Mouse (Mus musculus): ENCODE data around the gene Hoxc10.

The Hoxc10 gene

GRCm38 (mm10) chr15:102945185-102946077 is 21.2 kb upstream of the Hoxc10 start:
- no peak for DNase-seq

GRCm38 (mm10) chr15:102947276-102947675 is 19.3 kb upstream of the Hoxc10 start:
- DNase-seq, result no peak

GRCm38 (mm10) chr15:102948842-102949241 is 17.8 kb upstream of the Hoxc10 start:
- DNase-seq, result no peak

- no peak for DNase-seq
Observed at GRCm38 (mm10) chr15:102949696-102950095, 16.9 kb upstream of the Hoxc10 start.

- DNase-seq, result no peak
Observed at GRCm38 (mm10) chr15:102950877-102951276, 15.7 kb upstream of the Hoxc10 start.

- no peak for DNase-seq
Observed at GRCm38 (mm10) chr15:102953561-102953960, 13.0 kb upstream of the Hoxc10 start.

GRCm38 (mm10) chr15:102954192-102955006 is 12.2 kb upstream of the Hoxc10 start, which contains the start of gene Hoxc11:
Hoxc11 (plus strand) TSS chr15:102954427.
- DNase-seq, result no peak

- DNase-seq, result no peak
Observed at GRCm38 (mm10) chr15:102955007-102955382, 11.6 kb upstream of the Hoxc10 start.

- no peak for DNase-seq
Observed at GRCm38 (mm10) chr15:102955833-102956640, 10.6 kb upstream of the Hoxc10 start.

GRCm38 (mm10) chr15:102956906-102957305 is 9.7 kb upstream of the Hoxc10 start:
- no peak for DNase-seq

- DNase-seq, result no peak
Observed at GRCm38 (mm10) chr15:102959663-102960191, 6.9 kb upstream of the Hoxc10 start.

GRCm38 (mm10) chr15:102961728-102962127 is 4.9 kb upstream of the Hoxc10 start:
- no peak for DNase-seq

- DNase-seq, result no peak
Observed at GRCm38 (mm10) chr15:102962492-102962891, 4.1 kb upstream of the Hoxc10 start.

- DNase-seq, result no peak
Observed at GRCm38 (mm10) chr15:102963259-102963658, 3.3 kb upstream of the Hoxc10 start.

- DNase-seq, result no peak
Observed at GRCm38 (mm10) chr15:102963671-102964640, 2.6 kb upstream of the Hoxc10 start.

GRCm38 (mm10) chr15:102965003-102965891 is 1.3 kb upstream of the Hoxc10 start:
- DNase-seq, result no peak

- no peak for DNase-seq
Observed at GRCm38 (mm10) chr15:102965892-102966775, 462 bp upstream of the Hoxc10 start.

GRCm38 (mm10) chr15:102967312-102967510 is 615 bp downstream of the Hoxc10 start, which contains the start of gene Hoxc5:
Hoxc5 (plus strand) TSS chr15:102967443.
- DNase-seq, result no peak
